Mouse (Mus musculus): ENCODE results near the gene Ubl4b. TPM values are rescaled to one million over a fixed set of nuclear protein-coding genes. Genes with fewer than 3 reads are reported as not detected.
A peak's percentile ranks its signal among the peaks of the same experiment; 100 is the strongest.

Gene Ubl4b
- polyA plus RNA-seq, 1 experiment = not detected

DNA sequence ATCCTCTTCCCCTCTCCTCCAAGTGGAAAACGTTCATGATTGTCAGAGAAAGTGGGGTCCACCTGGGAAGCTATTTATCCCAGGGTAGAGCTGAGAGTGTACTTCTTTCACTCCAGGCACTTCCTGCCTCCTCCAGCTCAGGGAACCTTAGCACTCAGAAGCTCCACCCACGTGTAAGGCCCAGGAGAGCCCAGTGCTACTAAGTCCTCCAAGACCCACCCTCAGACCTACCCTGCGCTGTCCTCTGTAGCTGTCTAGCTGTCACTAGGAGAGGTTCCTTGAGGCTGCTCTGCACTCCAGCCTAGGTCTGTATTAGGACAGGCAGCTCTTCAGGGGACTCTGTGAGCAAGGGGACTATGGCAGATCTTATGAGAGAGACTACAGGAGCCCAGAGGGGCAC lies 3.9 kb upstream of the Ubl4b start:
- H3K36me3 ChIP-seq (ENCODE audit: control insufficient read depth, insufficient read depth, low read length) = no peaks in the 10 kb centered on the region
- H3K27ac ChIP-seq (ENCODE audit: insufficient read depth, low read depth, low read length) = no peak overlapping the region
- TF ChIP-seq POLR2A (IDR thresholded peaks at IDR 0.05; ENCODE audit: low read depth, low read length) (no peak), CTCF (IDR thresholded peaks at IDR 0.05; ENCODE audit: extremely low read depth, insufficient read length, insufficient replicate concordance, low read depth, low read length) (no peak)
- H3K4me3 ChIP-seq (ENCODE audit: low read depth, low read length) = no peak overlapping the region
- no peaks in the 10 kb centered on the region for H3K27me3 ChIP-seq (ENCODE audit: control insufficient read depth, insufficient read depth, low read length)
- WGBS = 32% methylated on average over 3 of the region's 3 CpGs
- no peaks in the 10 kb centered on the region for H3K4me1 ChIP-seq (ENCODE audit: control insufficient read depth, insufficient read depth, insufficient read length, low read length)

GRCm38 (mm10) chr3:107550409-107551049 lies 4.3 kb downstream of the Ubl4b start:
- Histone ChIP-seq H3K4me1 (ENCODE audit: control insufficient read depth, insufficient read depth, insufficient read length, low read length) (no peaks in the 10 kb centered on the region), H3K4me3 (ENCODE audit: low read depth, low read length) (no peak overlapping the region), H3K27me3 (ENCODE audit: control insufficient read depth, insufficient read depth, low read length) (no peaks in the 10 kb centered on the region), H3K36me3 (ENCODE audit: control insufficient read depth, insufficient read depth, low read length) (no peaks in the 10 kb centered on the region), H3K27ac (ENCODE audit: insufficient read depth, low read depth, low read length) (no peak overlapping the region)
- TF ChIP-seq CTCF (IDR thresholded peaks at IDR 0.05; ENCODE audit: extremely low read depth, insufficient read length, insufficient replicate concordance, low read depth, low read length) (peak; percentile 63; the same call in 1 of the 2 replicates), POLR2A (IDR thresholded peaks at IDR 0.05; ENCODE audit: low read depth, low read length) (no peak)
- WGBS = 68% methylated on average over 17 of the region's 17 CpGs

DNA sequence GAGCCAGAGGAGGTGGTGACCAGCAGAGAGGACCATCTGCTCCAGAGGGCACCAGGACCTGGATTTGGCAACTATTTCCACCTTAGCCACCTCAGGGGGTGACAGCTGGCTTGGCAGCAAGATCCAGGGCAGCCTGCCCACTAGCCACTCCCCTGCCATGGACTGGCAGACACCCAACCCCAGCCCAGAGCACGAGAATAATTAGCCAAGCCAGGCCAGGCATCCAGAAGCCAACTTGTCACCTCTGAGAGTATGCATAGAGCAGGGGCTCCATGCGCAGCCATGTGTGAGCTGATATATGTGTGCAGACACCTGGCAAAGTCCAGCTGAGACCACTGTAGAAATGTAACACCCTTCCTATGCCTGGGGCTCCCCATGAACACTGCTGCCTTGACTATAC lies 7.9 kb downstream of the Ubl4b start:
- no peaks in the 10 kb centered on the region for H3K4me1 ChIP-seq (ENCODE audit: control insufficient read depth, insufficient read depth, insufficient read length, low read length)
- TF ChIP-seq POLR2A (IDR thresholded peaks at IDR 0.05; ENCODE audit: low read depth, low read length) (no peak), CTCF (IDR thresholded peaks at IDR 0.05; ENCODE audit: extremely low read depth, insufficient read length, insufficient replicate concordance, low read depth, low read length) (no peak)
- no peak overlapping the region for H3K4me3 ChIP-seq (ENCODE audit: low read depth, low read length)
- WGBS = 26% methylated on average over 2 of the region's 2 CpGs
- no peaks in the 10 kb centered on the region for H3K36me3 ChIP-seq (ENCODE audit: control insufficient read depth, insufficient read depth, low read length)
- no peak overlapping the region for H3K27ac ChIP-seq (ENCODE audit: insufficient read depth, low read depth, low read length)
- H3K27me3 ChIP-seq (ENCODE audit: control insufficient read depth, insufficient read depth, low read length) = no peaks in the 10 kb centered on the region

DNA sequence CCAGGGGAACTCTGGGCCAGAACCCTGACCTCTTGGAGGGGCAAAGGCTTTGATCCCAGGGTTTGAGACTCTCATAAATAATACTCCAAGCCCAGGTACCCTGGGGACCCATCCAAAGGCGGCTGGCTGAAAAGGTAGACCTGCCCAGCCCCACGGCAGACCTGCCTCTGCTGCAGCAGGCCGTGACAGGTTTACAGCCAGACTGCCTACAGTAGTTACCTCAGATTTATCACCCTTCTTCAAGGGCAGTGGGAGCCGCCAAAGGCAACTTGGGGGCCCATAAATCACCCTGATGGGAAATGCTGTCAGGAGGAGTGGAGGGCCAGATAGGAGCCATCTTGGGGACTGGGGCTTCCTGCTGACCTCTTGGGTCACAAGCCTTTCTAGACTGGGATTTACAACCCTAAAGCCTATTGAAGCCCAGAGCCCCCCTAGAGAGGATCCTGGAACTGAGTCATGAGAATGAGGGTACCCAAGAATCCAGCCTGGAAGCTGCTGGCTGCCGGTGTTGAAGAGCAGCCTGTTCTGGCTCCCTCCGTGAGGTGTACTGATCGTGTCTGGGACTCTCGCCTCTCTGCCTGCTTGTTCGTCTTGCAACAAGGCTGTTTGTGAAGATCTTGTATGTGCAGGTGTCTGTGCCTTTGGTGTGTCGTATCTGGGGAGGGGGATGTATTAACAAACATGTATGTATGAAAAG lies 9.0 kb downstream of the Ubl4b start:
- TF ChIP-seq CTCF (IDR thresholded peaks at IDR 0.05; ENCODE audit: extremely low read depth, insufficient read length, insufficient replicate concordance, low read depth, low read length) (no peak), POLR2A (IDR thresholded peaks at IDR 0.05; ENCODE audit: low read depth, low read length) (no peak)
- Histone ChIP-seq H3K4me1 (ENCODE audit: control insufficient read depth, insufficient read depth, insufficient read length, low read length) (no peaks in the 10 kb centered on the region), H3K4me3 (ENCODE audit: low read depth, low read length) (no peak overlapping the region), H3K27me3 (ENCODE audit: control insufficient read depth, insufficient read depth, low read length) (no peaks in the 10 kb centered on the region), H3K27ac (ENCODE audit: insufficient read depth, low read depth, low read length) (no peak overlapping the region), H3K36me3 (ENCODE audit: control insufficient read depth, insufficient read depth, low read length) (no peaks in the 10 kb centered on the region)
- 39% methylated on average over 10 of the region's 10 CpGs for WGBS

DNA sequence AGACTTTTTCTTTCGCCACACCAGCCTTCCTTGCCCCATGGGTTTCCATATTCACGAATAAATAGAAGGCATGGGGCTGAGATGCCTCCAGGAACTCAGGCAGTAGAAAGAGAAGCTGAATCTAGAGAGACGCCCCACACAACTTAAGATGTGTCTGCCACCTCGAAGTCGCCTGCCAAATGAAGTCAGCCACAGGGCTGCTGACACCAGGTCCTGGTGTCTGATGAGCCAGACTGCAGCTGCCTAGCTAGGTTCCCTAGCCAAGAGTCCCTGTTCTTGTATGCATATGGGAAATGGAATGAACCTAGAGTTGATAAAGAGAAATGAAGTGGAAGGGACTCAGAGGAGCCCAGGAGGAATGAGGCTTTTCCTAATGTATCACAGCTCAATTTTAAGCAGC lies 9.6 kb downstream of the Ubl4b start:
- Histone ChIP-seq H3K36me3 (ENCODE audit: control insufficient read depth, insufficient read depth, low read length) (no peaks in the 10 kb centered on the region), H3K4me3 (ENCODE audit: low read depth, low read length) (no peak overlapping the region), H3K4me1 (ENCODE audit: control insufficient read depth, insufficient read depth, insufficient read length, low read length) (no peaks in the 10 kb centered on the region), H3K27me3 (ENCODE audit: control insufficient read depth, insufficient read depth, low read length) (no peaks in the 10 kb centered on the region), H3K27ac (ENCODE audit: insufficient read depth, low read depth, low read length) (no peak overlapping the region)
- TF ChIP-seq POLR2A (IDR thresholded peaks at IDR 0.05; ENCODE audit: low read depth, low read length) = no peak
- no peak for TF ChIP-seq CTCF (IDR thresholded peaks at IDR 0.05; ENCODE audit: extremely low read depth, insufficient read length, insufficient replicate concordance, low read depth, low read length)
- 68% methylated on average over 5 of the region's 5 CpGs for WGBS

GRCm38 (mm10) chr3:107543158-107544080 lies 11.5 kb downstream of the Ubl4b start:
- H3K36me3 ChIP-seq (ENCODE audit: control insufficient read depth, insufficient read depth, low read length) = no peaks in the 10 kb centered on the region
- TF ChIP-seq POLR2A (IDR thresholded peaks at IDR 0.05; ENCODE audit: low read depth, low read length) (no peak), CTCF (IDR thresholded peaks at IDR 0.05; ENCODE audit: extremely low read depth, insufficient read length, insufficient replicate concordance, low read depth, low read length) (no peak)
- 66% methylated on average over 8 of the region's 8 CpGs for WGBS
- no peak overlapping the region for H3K27ac ChIP-seq (ENCODE audit: insufficient read depth, low read depth, low read length)
- no peaks in the 10 kb centered on the region for H3K4me1 ChIP-seq (ENCODE audit: control insufficient read depth, insufficient read depth, insufficient read length, low read length)
- H3K4me3 ChIP-seq (ENCODE audit: low read depth, low read length) = no peak overlapping the region
- no peaks in the 10 kb centered on the region for H3K27me3 ChIP-seq (ENCODE audit: control insufficient read depth, insufficient read depth, low read length)
